9 mouse cellular contexts compared by ENCODE assay signal in genomic region chr5:123064207-123064606, GRCm38 (mm10). TPM values are rescaled to one million over a fixed set of nuclear protein-coding genes. Genes with fewer than 3 reads are reported as not detected.
DNase-seq lines count a peak whose midpoint lies in the region; ATAC-seq and TF ChIP-seq lines count a peak whose summit lies in the region.
"Had no signal": no experiment of that assay in that cellular context is flagged by ENCODE, and none has a peak within 500 bp of the region (broad histone marks: within the 10 kb centered on the region; RNA-seq: fewer than 3 reads in every experiment).

No protein-coding gene starts in this region.

- H3K36me3 ChIP-seq in heart, embryonic 13.5 days, result no peaks in the 10 kb centered on the region
- no peaks in the 10 kb centered on the region for H3K36me3 ChIP-seq in small intestine, adult 2 months (ENCODE audit: control insufficient read depth, insufficient read depth, low read length)
- H3K36me3 ChIP-seq: heart, embryonic 15.5 days; neural tube, embryonic 13.5 days had no signal

- no peaks in the 10 kb centered on the region for H3K9me3 ChIP-seq in heart, embryonic 13.5 days
- H3K9me3 ChIP-seq: heart, embryonic 15.5 days; neural tube, embryonic 13.5 days had no signal

- DNase-seq in left cerebral cortex, adult 18-20 months (ENCODE audit: low spot score in 2 of 2), result peak; percentile 60 to 76
- DNase-seq in left cerebral cortex, adult 11 months (ENCODE audit: low spot score), result no peak
- peak; percentile 78 for DNase-seq in MN1 (ENCODE audit: low spot score)
- DNase-seq in c-Kit-positive CD71-positive TER-119-negative erythroid progenitor cells, embryonic 14.5 days (ENCODE audit: low read depth), result peak; percentile 84
- peak; percentile 46 for DNase-seq in lung, adult 2 months

- TF ChIP-seq POLR2A in lung, adult 2 months (IDR thresholded peaks at IDR 0.05; ENCODE audit: borderline replicate concordance, extremely low read depth, low read depth, low read length), result no peak
- TF ChIP-seq POLR2A in small intestine, adult 2 months (IDR thresholded peaks at IDR 0.05; ENCODE audit: low read depth, low read length), result no peak

- no peak overlapping the region for H3K4me2 ChIP-seq in heart, embryonic 13.5 days
- H3K4me2 ChIP-seq: heart, embryonic 15.5 days; neural tube, embryonic 13.5 days had no signal

- no peak overlapping the region for H3K4me3 ChIP-seq in heart, embryonic 13.5 days
- H3K4me3 ChIP-seq in lung, adult 2 months (replicated peaks; ENCODE audit: extremely low read depth, low read depth, low read length), result no peak overlapping the region
- no peak overlapping the region for H3K4me3 ChIP-seq in small intestine, adult 2 months (ENCODE audit: low read depth, low read length)
- H3K4me3 ChIP-seq: heart, embryonic 15.5 days; neural tube, embryonic 13.5 days had no signal

- H3K27ac ChIP-seq in heart, embryonic 13.5 days (replicated peaks), result no peak overlapping the region
- no peak overlapping the region for H3K27ac ChIP-seq in small intestine, adult 2 months (ENCODE audit: insufficient read depth, low read depth, low read length)
- H3K27ac ChIP-seq: heart, embryonic 15.5 days; neural tube, embryonic 13.5 days had no signal

- H3K4me1 ChIP-seq in heart, embryonic 13.5 days, result peaks cover 31% of the 10 kb centered on the region
- H3K4me1 ChIP-seq in lung, adult 2 months (ENCODE audit: control insufficient read depth, insufficient read depth, low read length), result peaks cover 5% of the 10 kb centered on the region; the same call in 1 of the 2 replicates
- H3K4me1 ChIP-seq in small intestine, adult 2 months (ENCODE audit: control insufficient read depth, insufficient read depth, insufficient read length, low read length), result no peaks in the 10 kb centered on the region
- H3K4me1 ChIP-seq: neural tube, embryonic 13.5 days had no signal

- no peaks in the 10 kb centered on the region for H3K27me3 ChIP-seq in heart, embryonic 13.5 days (replicated peaks)
- no peaks in the 10 kb centered on the region for H3K27me3 ChIP-seq in small intestine, adult 2 months (ENCODE audit: control insufficient read depth, insufficient read depth, low read length)
- H3K27me3 ChIP-seq: heart, embryonic 15.5 days; neural tube, embryonic 13.5 days had no signal

- peak overlapping the region; percentile 30; the same call in 1 of the 2 replicates for H3K9ac ChIP-seq in heart, embryonic 13.5 days
- H3K9ac ChIP-seq: heart, embryonic 15.5 days; neural tube, embryonic 13.5 days had no signal

- TF ChIP-seq CTCF in lung, adult 2 months (IDR thresholded peaks at IDR 0.05; ENCODE audit: insufficient read depth, low read length), result peak; percentile 19; the same call in 1 of the 2 replicates
- peak; percentile 39; the same call in 1 of the 2 replicates for TF ChIP-seq CTCF in small intestine, adult 2 months (IDR thresholded peaks at IDR 0.05; ENCODE audit: extremely low read depth, insufficient read length, insufficient replicate concordance, low read depth, low read length)

- ATAC-seq in heart, embryonic 13.5 days (ENCODE audit: extremely low read depth, insufficient number of reproducible peaks, low FRiP score, low TSS enrichment), result no peak

- WGBS in heart, embryonic 13.5 days, result 30% methylated on average over 6 of the region's 6 CpGs
- WGBS in lung, adult 2 months, result 20% methylated on average over 6 of the region's 6 CpGs
- 25% methylated on average over 6 of the region's 6 CpGs for WGBS in small intestine, adult 2 months

RNA-seq across cellular contexts. Expression of gene Tmem120b, which starts 4.0 kb away (rescaled TPM):
- total RNA-seq in left cerebral cortex, adult 18-20 months (2021), result 10 to 100 TPM; 13.2 to 13.8 TPM
- 11.8 and 12.9 TPM in 2 replicates for polyA plus RNA-seq in heart, embryonic 13.5 days (2015; fragmentation: Nextera tagmentation; extraction: Ambion mirVana)
- 10.4 and 12.1 TPM in 2 replicates for polyA plus RNA-seq in lung, adult 2 months (2012; rRNA removed)
- polyA plus RNA-seq in small intestine, adult 2 months (2012; rRNA removed), result 1.6 and 3.3 TPM in 2 replicates

RNA-seq across cellular contexts. Expression of gene Morn3, which starts 17.4 kb away (rescaled TPM):
- total RNA-seq in left cerebral cortex, adult 18-20 months (2021), result under 1 TPM in 1 of 2 experiments, not detected in 1; 0.40 TPM
- not detected in 2 replicates for polyA plus RNA-seq in heart, embryonic 13.5 days (2015; fragmentation: Nextera tagmentation; extraction: Ambion mirVana)
- polyA plus RNA-seq in lung, adult 2 months (2012; rRNA removed), result 0.77 and 2.9 TPM in 2 replicates
- polyA plus RNA-seq in small intestine, adult 2 months (2012; rRNA removed), result not detected in 2 replicates
- polyA plus RNA-seq: heart, embryonic 15.5 days had no signal

RNA-seq across cellular contexts. Expression of gene Orai1, which starts 49.3 kb away (rescaled TPM):
- 1 to 10 TPM; 8.8 to 10.0 TPM for total RNA-seq in left cerebral cortex, adult 18-20 months (2021)
- polyA plus RNA-seq in heart, embryonic 13.5 days (2015; fragmentation: Nextera tagmentation; extraction: Ambion mirVana), result 19.1 TPM in 2 replicates
- polyA plus RNA-seq in lung, adult 2 months (2012; rRNA removed), result 113 and 137 TPM in 2 replicates
- polyA plus RNA-seq in small intestine, adult 2 months (2012; rRNA removed), result 70.0 and 133 TPM in 2 replicates
